Mouse (Mus musculus) kidney, adult 2 months (tissue): Measurements from ENCODE around the gene 2010003K11Rik.

Experiments
- CTCF ChIP-seq: fragments of 200-500 bp; conservative IDR thresholded peaks from 2 replicates; pipeline ENCODE4 v1.5.1; 2011; ENCODE audit warnings: low read depth, mild to moderate bottlenecking, control low read depth, low read length, moderate library complexity, mixed read lengths; ENCODE audit not compliant: insufficient read depth, insufficient read length
- POLR2A ChIP-seq: fragments of 200-500 bp; IDR thresholded peaks from one replicate; pipeline ENCODE4 v1.6.1; 2011; ENCODE audit warnings: low read depth, low read length, control low read depth

DNA sequence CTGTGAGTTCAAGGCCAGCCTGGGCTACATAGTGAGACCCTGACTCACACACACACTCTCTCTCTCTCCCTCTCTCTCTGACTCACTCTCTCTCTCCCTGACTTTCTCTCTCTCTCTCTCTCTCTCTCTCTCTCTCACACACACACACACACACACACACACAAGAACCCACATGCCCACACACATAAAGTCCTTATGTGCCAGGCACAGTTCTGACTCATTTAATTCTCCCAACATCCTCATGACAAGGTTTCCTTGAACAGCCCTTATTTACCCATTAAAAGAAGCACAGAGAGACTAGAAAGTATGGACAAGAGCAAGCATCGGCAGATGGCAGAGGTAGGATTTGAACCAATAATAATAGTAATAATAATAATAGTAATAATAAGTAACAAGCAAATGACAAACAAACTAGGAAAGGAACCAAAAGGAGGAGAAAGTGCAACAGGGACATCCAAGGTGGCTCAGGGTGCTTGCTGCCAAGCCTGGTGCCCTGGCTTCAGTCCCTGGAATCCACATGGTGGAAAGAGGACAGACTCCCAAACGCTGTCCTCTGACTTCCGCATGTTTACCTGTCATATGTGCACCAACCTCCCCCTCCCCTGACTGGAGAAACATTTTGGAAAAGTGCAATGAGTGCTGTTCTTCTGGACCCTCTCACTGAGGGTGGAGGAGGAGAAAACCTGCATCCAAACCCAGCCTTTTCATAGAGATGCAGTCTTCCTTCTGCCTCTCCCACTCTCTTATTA, 16.1 kb downstream of the 2010003K11Rik start:
- TF ChIP-seq CTCF: no peak
- no peak for TF ChIP-seq POLR2A
